Comparison of ENCODE assay signal across 9 mouse cellular contexts in the genomic region with DNA sequence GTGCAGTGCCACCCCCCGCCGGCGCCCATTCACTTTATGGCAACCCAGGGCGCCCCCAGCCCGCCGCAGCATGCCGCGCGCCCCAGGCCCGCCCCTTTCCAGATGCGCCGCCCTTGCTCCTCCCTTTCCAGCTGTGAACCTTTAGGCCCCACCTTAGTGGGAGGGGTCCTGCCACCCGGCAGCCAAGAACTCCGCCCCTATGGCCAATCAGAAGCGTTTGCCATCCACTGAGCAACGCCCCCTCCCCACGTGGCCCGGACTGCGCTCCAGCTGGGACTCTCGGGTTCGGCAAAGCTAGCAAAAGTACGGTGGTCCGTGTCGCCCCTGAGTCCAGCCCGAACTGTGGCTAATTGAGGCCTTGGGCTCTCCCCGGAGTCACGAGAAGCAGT. TPM values are rescaled to one million over a fixed set of nuclear protein-coding genes. Genes with fewer than 3 reads are reported as not detected.
DNase-seq lines count a peak whose midpoint lies in the region; ATAC-seq and TF ChIP-seq lines count a peak whose summit lies in the region.
"Had no signal": no experiment of that assay in that cellular context is flagged by ENCODE, and none has a peak within 500 bp of the region (broad histone marks: within the 10 kb centered on the region; RNA-seq: fewer than 3 reads in every experiment).

No protein-coding gene starts in this region.

- 0 out of 2 replicates have a peak overlapping the region, but pooled peaks have one; percentile 14 for H3K9ac ChIP-seq in forebrain, embryonic 16.5 days (replicated peaks; ENCODE audit: low read depth, low read length)

- 0% methylated on average over 26 of the region's 27 CpGs for WGBS in forebrain, embryonic 16.5 days
- 1% methylated on average over 27 of the region's 27 CpGs for WGBS in hindbrain, embryonic 10.5 days

- no peaks in the 10 kb centered on the region for H3K36me3 ChIP-seq in E14TG2a.4 (ENCODE audit: insufficient read depth, low read length)
- no peaks in the 10 kb centered on the region for H3K36me3 ChIP-seq in forebrain, embryonic 16.5 days (ENCODE audit: control insufficient read depth, insufficient read depth)
- H3K36me3 ChIP-seq in hindbrain, embryonic 10.5 days: no peaks in the 10 kb centered on the region

- no peaks in the 10 kb centered on the region for H3K9me3 ChIP-seq in E14TG2a.4 (ENCODE audit: low read length)
- no peaks in the 10 kb centered on the region for H3K9me3 ChIP-seq in forebrain, embryonic 16.5 days (ENCODE audit: control insufficient read depth, low read length)
- H3K9me3 ChIP-seq in hindbrain, embryonic 10.5 days: no peaks in the 10 kb centered on the region

- H3K27ac ChIP-seq in forebrain, embryonic 16.5 days (ENCODE audit: low read length): no peak overlapping the region
- H3K27ac ChIP-seq in hindbrain, embryonic 10.5 days: no peak overlapping the region

- H3K4me1 ChIP-seq in E14TG2a.4 (replicated peaks; ENCODE audit: low read depth, low read length): peaks cover 32% of the 10 kb centered on the region
- peaks cover 23% of the 10 kb centered on the region for H3K4me1 ChIP-seq in forebrain, embryonic 16.5 days (replicated peaks; ENCODE audit: control insufficient read depth, insufficient read depth, low read length)
- peaks cover 37% of the 10 kb centered on the region for H3K4me1 ChIP-seq in hindbrain, embryonic 10.5 days (replicated peaks)

- H3K4me3 ChIP-seq in E14TG2a.4 (replicated peaks; ENCODE audit: low read length): peak overlapping the region; percentile 90
- H3K4me3 ChIP-seq in forebrain, embryonic 16.5 days (replicated peaks; ENCODE audit: low read length): peak overlapping the region; percentile 45
- peak overlapping the region; percentile 58 for H3K4me3 ChIP-seq in hindbrain, embryonic 10.5 days

- H3K4me2 ChIP-seq in forebrain, embryonic 16.5 days (ENCODE audit: low read length): peak overlapping the region; percentile 65

- peak; percentile 92 to 96 for DNase-seq in adrenal gland, postnatal 36 days
- peak; percentile 88 for DNase-seq in hindbrain, embryonic 10.5 days (ENCODE audit: low spot score)
- peak; percentile 42 to 43 for DNase-seq in layer of hippocampus, postnatal 36 days
- DNase-seq in right cerebral cortex, postnatal 14 days: peak; percentile 56
- peak; percentile 85 for DNase-seq in urinary bladder, postnatal 14 days (ENCODE audit: low spot score)

- peaks cover 70% of the 10 kb centered on the region for H3K27me3 ChIP-seq in E14TG2a.4 (ENCODE audit: insufficient read depth, low read length)
- H3K27me3 ChIP-seq in forebrain, embryonic 16.5 days (replicated peaks; ENCODE audit: control insufficient read depth, insufficient read depth, low read length): peaks cover 55% of the 10 kb centered on the region
- H3K27me3 ChIP-seq in hindbrain, embryonic 10.5 days (ENCODE audit: insufficient read depth, poor library complexity, severe bottlenecking): peaks cover 78% of the 10 kb centered on the region

- TF ChIP-seq CTCF in E14TG2a.4 (conservative IDR thresholded peaks at IDR 0.05; ENCODE audit: low read length): no peak

- ATAC-seq in forebrain, embryonic 16.5 days: no peak
- ATAC-seq in megakaryocyte progenitor cell, adult 5-6 weeks (replicated peaks; ENCODE audit: poor library complexity): peak; percentile 75

RNA-seq across cellular contexts. Expression of a gene that starts 0.2 kb away (rescaled TPM):
- total RNA-seq in adrenal gland, postnatal 36 days (2021): under 1 TPM in 1 of 2 experiments, not detected in 1; 0.26 TPM
- polyA plus RNA-seq in forebrain, embryonic 16.5 days (2015; fragmentation: Nextera tagmentation; extraction: Ambion mirVana): 0.24 TPM in 1 of 2 replicates, not detected in the other
- polyA plus RNA-seq in hindbrain, embryonic 10.5 days (2016; fragmentation: Nextera tagmentation; extraction: Ambion mirVana): not detected in 2 replicates
- not detected for total RNA-seq in layer of hippocampus, postnatal 36 days (2021)
- total RNA-seq in megakaryocyte progenitor cell, adult 5-6 weeks (2015): not detected in 2 replicates
- not detected in 2 replicates for total RNA-seq in megakaryocyte progenitor cell, adult 5-6 weeks (2017)
- polyA plus RNA-seq: large intestine, adult 2 months had no signal

RNA-seq across cellular contexts. Expression of a gene that starts 3.9 kb away (rescaled TPM):
- total RNA-seq in adrenal gland, postnatal 36 days (2021): 10 to 100 TPM; 60.6 to 77.4 TPM
- 64.2 and 65.1 TPM in 2 replicates for polyA plus RNA-seq in forebrain, embryonic 16.5 days (2015; fragmentation: Nextera tagmentation; extraction: Ambion mirVana)
- polyA plus RNA-seq in hindbrain, embryonic 10.5 days (2016; fragmentation: Nextera tagmentation; extraction: Ambion mirVana): 47.5 and 57.4 TPM in 2 replicates
- 10 to 100 TPM; 95.3 to 96.3 TPM for total RNA-seq in layer of hippocampus, postnatal 36 days (2021)
- 43.9 and 48.7 TPM in 2 replicates for total RNA-seq in megakaryocyte progenitor cell, adult 5-6 weeks (2015)
- 21.8 and 39.4 TPM in 2 replicates for total RNA-seq in megakaryocyte progenitor cell, adult 5-6 weeks (2017)

RNA-seq across cellular contexts. Expression of a gene that starts 16.7 kb away (rescaled TPM):
- total RNA-seq in adrenal gland, postnatal 36 days (2021): 10 to 100 TPM in 1 of 2 experiments, 1 to 10 TPM in 1; 6.1 to 26.5 TPM
- polyA plus RNA-seq in forebrain, embryonic 16.5 days (2015; fragmentation: Nextera tagmentation; extraction: Ambion mirVana): not detected in 2 replicates
- polyA plus RNA-seq in hindbrain, embryonic 10.5 days (2016; fragmentation: Nextera tagmentation; extraction: Ambion mirVana): not detected in 2 replicates
- not detected for total RNA-seq in layer of hippocampus, postnatal 36 days (2021)
- total RNA-seq in megakaryocyte progenitor cell, adult 5-6 weeks (2015): not detected in 2 replicates
- not detected in 2 replicates for total RNA-seq in megakaryocyte progenitor cell, adult 5-6 weeks (2017)
- polyA plus RNA-seq: large intestine, adult 2 months had no signal

Comparison
In these comparisons a context has a peak if more than half of its experiments do, and no peak if none do; other contexts are left out.
1. DNase-seq: peak in every context shown above with its lines; median percentile 94 in adrenal gland, postnatal 36 days; 88 in hindbrain, embryonic 10.5 days; 85 in urinary bladder, postnatal 14 days; 56 in right cerebral cortex, postnatal 14 days; 42 in layer of hippocampus, postnatal 36 days.
2. RNA of a gene that starts 16.7 kb away (total RNA-seq): 6.1 to 26.5 TPM in adrenal gland, postnatal 36 days; not detected in layer of hippocampus, postnatal 36 days and not detected in megakaryocyte progenitor cell, adult 5-6 weeks; every median in the first group is over 4 times any median in the second.
3. Peak in every context shown above with its lines, with median percentiles within 50 percentile points of each other: H3K4me3 ChIP-seq.